Mouse (Mus musculus) liver, adult 2 months (tissue): ENCODE data around the gene Stag3.

Experiments
- CTCF ChIP-seq: fragments of 200-500 bp; IDR thresholded peaks from 2 replicates; pipeline ENCODE4 v1.5.1; 2011; ENCODE audit warnings: low read depth, low read length, control low read depth
- POLR2A ChIP-seq: fragments of 200-500 bp; IDR thresholded peaks from 2 replicates; pipeline ENCODE4 v1.6.1; 2011; ENCODE audit warnings: low read length, control low read depth; ENCODE audit not compliant: insufficient read depth; ENCODE audit errors: extremely low read depth

GRCm38 (mm10) chr5:138260051-138260450, 20.0 kb upstream of the Stag3 start:
- no peak for TF ChIP-seq CTCF
- TF ChIP-seq POLR2A, result no peak
